Mouse (Mus musculus) left cerebral cortex, postnatal 10 days (tissue): ENCODE measurements around the gene Prpf40a. TPM values are rescaled to one million over a fixed set of nuclear protein-coding genes. Genes with fewer than 3 reads are reported as not detected.

Experiments
- DNase-seq, 2 experiments: peaks; one replicate each; pipeline ENCODE4 v3.0.0; 2021 to 2022; ENCODE audit warnings: low spot score in 2 of 2, mixed read lengths in 1 of 2; ENCODE audit errors: extremely low spot score in 1 of 2
- intact Hi-C: fragments of 180-260 bp; cut with DNase I; formaldehyde crosslinking; loops from one replicate; pipeline ENCODE4 v1.15.1; 2025
- total RNA-seq, 2 experiments: library from RNA; stranded (reverse); gene quantifications; 2 replicates each; pipeline ENCODE4 v1.2.3; 2021

Gene Prpf40a
- total RNA-seq, 2 experiments from 2014 or later: 46.6 to 57.4 TPM

DNA sequence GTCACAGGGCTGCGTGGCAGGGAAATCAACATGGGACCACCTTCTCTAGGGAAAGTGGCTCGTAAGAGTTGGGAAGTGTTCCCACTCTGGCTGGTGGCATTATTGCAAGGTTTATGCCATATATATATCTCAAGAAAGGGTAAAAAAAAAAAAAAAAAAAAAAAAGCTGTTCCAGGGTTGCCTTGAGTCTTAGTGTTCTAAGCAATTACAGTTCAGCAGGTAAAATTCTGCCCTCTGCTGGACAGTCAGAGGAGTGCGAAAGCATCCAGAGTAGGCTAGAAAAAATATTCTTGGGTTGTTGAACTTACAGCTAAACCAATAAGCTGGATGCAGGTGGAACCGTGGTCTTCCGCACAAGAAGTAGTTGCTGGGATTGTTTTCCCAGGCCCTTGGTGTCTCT, 69.3 kb downstream of the Prpf40a start:
- peak; percentile 35 to 47 for DNase-seq
- intact Hi-C loops: loop anchor here (2.0 kb wide), 1 partner anchor 365 kb away; no protein-coding TSS in a partner anchor

DNA sequence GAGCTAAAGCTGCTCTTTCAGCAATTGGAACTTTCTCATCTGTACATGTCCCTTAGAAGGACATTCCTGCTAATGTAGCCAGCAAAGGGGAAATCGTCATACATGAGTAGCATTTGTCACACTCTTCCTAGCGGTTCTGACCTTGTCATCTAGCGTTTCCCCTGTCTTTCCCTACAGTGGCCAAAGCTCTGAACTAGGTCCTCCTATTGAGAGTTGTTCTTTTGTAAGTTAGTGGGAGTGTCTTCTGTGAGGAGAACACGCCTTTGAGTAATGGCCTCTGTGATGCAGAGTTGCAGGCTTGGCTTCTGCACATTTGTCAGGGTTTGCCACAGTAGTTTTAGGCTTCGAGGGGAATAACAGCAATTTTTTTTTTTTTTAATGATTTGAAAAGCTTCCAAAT, 82.5 kb downstream of the Prpf40a start:
- DNase-seq: no peak
- intact Hi-C loops: no loop called here

DNA sequence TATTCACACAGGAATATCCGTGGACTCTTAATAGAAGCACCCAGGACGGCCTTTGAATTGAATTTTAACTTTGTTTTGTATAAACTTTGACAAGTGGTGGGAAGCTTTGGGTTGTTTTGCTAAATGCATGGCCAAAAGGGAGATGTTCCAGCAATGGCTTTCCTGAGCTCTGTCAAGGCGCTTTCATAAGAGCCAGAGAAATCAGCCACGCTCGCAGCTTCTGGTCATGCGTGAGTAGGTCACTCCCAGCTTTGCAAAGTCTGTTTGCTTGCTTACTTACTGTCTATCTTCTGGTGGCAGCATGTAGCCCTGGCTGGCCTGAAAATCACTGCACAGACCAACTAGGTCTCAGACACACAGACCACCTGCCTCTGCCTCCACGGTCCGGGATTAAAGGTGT, 84.6 kb downstream of the Prpf40a start:
- intact Hi-C loops: no loop called here

DNA sequence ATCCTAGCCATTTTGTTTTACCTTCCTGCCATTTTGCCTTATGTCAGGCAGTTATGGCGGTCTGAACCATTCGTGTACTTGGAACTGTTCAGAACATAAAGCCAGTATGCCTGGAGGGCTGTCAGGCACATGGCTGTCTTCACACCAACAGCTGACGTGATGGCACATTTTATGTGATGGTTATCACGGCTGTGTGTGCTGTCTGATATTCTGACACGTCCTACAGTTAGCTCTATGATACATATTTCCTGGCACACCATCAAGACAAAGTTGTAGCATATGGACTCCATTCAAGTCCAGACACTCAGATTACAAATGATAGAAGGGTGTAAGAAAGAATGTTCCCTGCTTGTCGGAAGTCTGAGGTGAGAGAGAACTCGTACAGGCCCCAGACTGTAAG, 85.0 kb downstream of the Prpf40a start:
- DNase-seq: peak in 1 of 2 experiments; percentile 40
- intact Hi-C loops: no loop called here

More for the DNA sequence above, 84.6 kb downstream of the Prpf40a start:
- no peak for DNase-seq

DNA sequence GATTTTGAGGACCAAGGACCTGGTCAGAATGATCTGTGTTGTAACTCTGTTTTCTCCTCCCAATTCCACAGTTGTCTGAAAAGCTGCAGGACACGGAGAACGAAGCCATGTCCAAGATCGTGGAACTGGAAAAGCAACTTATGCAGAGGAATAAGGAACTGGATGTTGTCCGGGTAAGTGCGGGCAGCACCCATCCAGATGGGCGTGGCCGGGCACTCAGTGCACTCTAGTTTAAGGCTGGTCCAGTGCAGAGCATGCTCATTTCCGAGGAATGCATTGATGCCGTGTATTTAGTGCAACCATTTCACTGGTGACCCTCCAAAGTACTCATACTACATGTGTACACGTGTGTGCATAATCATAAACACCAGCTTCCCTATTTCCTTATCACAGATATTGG, 85.7 kb downstream of the Prpf40a start:
- DNase-seq: no peak
- intact Hi-C loops: no loop called here

DNA sequence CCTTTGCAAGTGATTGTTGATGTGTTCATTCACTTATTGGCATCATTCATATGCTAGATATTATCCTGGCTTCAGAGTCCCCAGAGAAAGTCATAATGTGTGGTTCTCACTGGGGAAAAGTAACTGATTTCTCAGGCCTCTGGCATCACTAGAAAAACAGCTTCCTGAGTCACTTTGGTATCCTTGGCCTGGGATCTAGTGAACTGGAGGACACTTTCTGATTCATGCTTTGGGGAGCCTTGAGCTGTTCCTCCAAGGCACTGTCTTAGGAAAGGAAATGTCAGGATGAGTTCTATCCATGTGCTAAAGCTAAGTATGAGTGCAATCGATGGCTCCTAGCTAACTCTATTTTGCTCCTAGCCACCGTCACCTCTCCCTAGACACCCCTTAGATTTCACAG, 88.2 kb downstream of the Prpf40a start:
- DNase-seq: no peak
- intact Hi-C loops: no loop called here

DNA sequence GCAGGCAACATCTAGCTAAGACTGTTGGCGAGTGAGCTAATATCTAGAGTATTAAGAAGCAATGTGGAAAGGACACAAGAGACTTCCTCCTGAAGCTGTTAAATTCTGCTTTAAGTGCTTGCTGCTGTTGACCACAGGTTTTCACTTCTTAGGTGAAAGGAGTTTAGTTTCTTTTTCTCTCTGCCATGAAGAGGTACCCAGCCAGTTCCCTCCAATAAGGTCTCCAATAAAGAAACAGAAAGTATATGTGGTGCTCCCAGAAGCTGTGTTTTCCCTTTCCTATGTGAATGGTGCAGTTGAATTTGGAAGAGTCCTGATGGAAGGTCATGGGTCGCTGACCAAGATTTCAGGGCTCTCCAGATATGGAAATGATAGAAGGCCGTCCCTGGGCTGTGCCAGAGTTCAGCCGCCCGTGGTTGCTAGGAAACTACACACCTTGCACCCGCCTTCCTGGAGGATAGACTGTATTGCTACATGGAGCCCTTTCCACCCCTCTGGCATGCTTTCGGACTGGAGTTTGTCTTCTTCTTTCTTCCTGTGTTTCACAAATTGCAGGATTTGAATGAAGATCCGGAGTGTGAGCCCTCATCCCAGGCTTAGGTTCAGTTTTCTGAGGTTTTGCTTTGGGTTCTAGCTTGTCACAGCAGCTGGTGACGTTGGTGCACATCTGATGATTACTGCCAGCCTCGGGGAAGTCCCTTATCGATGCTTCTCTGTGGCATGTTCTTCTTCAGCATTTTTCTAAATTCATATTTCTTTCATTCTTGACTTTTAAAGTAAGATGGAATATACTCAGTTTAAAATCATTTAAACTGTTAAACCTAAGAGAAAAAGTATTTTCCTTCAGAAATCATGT, 89.0 kb downstream of the Prpf40a start:
- DNase-seq: no peak
- intact Hi-C loops: no loop called here

DNA sequence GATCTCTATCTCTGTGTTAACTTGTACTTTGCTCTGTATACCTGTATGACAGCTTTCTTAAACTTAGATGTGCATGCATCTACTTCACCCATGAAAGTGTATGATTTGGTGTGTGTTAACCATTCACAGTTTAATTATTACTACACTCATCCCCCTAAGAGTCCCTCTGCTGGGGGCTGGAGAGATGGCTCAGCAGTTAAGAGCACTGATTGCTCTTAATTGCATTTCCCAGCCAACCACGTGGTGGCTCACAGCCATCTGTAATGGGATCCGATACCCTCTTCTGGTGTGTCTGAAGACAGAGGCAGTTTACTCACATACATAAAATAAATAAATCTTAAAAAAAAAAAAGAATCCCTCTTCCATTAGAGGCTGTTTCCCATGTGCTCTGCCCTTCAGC, 91.0 kb downstream of the Prpf40a start:
- intact Hi-C loops: no loop called here
- DNase-seq: no peak

DNA sequence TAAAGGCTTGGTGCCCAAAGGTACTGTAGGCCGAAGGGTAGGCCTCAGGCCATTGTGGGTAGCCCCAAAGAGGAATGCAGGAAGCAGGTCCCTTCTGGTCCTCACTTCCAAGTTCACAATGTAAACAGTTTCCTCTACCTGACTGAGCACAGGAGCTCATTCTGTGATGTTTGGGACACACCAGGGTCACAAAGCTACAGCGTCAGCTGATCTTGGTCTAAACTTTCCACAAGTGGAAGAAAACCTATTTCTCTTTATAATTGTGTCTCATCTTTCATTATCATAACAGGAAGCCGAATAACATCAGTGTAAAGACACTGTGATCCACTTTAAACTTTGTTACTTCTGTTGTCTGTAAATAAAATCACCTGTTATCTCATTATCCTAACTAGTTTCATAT, 95.6 kb downstream of the Prpf40a start:
- no peak for DNase-seq
- intact Hi-C loops: no loop called here

DNA sequence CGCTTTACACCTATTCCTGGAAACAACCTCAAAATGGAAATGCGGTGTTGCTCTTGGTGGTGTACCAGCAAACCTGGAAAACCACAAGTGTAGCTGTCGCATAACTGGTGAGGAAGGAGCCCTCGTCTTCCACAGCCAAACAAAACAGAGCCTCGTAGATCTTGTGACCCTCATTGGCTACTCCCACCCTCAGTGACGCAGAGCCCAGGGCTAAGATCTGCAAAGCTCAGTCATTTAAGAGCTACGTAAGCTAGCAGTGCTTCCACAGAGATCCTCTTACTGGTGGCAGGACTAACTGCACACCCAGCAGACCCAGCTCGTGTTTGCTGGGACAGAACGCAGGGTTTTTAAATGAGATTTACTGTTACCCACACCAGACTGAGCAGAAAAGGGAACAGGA, 96.1 kb downstream of the Prpf40a start:
- DNase-seq: no peak
- intact Hi-C loops: no loop called here

DNA sequence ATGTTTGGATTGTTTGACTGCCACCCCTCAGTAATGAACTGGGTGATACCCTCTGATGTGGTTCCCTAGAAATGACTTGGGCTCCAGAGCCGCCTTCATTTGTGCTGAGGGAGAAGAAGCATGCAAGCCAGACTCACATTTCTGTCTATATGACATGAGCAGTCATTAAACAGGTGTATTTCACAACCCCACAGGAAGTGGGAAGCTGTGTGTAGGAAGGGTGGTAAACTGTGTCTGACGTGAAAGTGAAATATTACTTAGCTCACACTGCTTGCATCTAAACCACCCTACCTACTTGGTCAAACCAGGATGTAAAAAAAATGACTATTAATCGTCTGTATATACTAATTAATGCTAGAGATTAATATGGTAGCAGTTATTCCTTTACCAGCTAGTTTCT, 102.3 kb downstream of the Prpf40a start:
- intact Hi-C loops: no loop called here

DNA sequence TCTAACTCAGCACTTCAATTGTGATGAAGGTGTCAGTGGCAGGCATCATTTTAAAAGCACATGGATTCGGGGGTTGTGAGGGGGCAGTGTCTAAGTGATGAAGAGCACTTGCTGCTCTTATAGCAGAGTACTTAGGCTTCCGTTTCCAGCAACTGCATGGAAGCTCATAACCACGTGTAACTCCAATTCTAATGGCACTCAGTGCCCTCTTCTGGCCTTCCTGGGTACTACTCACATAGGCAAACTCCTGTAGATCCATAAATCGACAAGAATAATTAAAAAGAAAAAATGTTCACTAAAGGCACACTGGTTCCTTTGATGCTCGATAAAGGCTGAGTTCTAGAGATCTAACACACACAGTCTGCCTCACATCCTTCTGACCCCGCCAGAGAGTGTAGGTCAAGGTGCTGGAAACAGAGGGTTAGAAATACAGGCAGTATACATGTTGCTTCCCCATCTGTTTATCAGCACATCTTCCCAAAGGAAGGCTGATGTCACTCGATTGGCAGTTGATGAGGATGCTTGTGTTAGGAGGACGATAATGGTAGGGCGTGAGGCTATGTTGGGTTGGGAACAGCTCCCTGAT, 105.4 kb downstream of the Prpf40a start:
- intact Hi-C loops: no loop called here
- DNase-seq: peak; percentile 23 to 49

More for the DNA sequence above, 102.3 kb downstream of the Prpf40a start:
- DNase-seq: no peak

Other genes with a start within 250 kb of the Prpf40a start
- 10 to 100 TPM; 14.6 to 17.2 TPM for gene Arl6ip6, start 442 bp upstream of the Prpf40a start, total RNA-seq